Mouse (Mus musculus) layer of hippocampus, adult 11-12 months (tissue): Measurements from ENCODE around the gene Whrn.

ENCODE experiments used
- DNase-seq: peaks from one replicate; pipeline ENCODE4 v3.0.0; 2022; ENCODE audit warnings: low spot score

Whrn gene

DNA sequence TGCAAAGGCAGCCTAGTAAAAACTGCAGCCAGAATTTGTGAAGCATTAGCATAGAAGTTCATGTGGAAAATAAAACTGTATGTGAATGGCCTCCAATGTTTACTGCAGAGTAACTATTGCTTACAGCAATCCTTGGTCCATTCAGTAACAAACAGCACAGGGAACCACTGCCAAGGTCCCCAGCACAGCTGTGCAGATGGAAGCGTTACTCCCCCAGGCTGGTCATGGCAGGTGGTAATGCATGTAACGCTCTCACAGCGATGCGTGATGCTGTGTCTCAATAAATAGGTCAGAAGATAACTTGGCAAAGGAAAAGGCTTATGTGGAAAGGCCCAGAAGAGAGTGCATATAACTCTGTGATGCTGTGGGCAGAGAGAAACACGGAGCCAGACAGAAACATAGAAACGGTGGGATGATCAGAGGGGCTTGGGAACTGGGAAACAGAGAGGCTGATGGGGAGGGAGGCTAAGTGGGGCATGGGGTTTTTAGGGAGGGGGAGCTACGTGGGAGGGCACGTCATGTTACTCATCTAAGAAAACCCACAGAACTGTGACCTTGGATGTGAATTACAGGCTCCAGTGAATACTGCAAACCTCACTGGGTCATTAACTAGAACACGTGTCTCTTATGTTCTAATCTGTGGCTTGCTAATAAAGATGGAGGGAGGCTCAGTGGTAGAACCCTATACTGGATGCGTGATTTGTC is 51.3 kb downstream of the Whrn start:
- DNase-seq = no peak

DNA sequence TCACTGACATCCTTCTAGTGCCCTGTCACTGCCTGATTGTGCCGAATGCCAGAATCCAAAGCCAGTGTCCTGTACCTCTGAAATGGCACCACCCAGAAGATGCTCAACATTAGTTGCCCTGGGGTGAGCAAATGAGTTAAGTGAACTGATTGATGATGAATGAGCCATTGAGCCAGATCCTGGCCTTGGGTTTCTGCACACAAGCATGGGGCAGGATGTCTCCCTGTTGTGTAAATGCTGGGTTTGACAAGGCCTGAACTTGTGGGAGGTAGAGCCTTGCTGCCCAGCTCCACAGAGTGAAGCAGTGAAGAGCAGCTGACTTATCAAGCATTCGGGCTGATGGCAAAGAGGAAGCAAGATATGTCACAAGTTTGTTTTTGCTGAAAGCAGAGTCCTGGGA is 52.7 kb downstream of the Whrn start:
- DNase-seq = no peak

DNA sequence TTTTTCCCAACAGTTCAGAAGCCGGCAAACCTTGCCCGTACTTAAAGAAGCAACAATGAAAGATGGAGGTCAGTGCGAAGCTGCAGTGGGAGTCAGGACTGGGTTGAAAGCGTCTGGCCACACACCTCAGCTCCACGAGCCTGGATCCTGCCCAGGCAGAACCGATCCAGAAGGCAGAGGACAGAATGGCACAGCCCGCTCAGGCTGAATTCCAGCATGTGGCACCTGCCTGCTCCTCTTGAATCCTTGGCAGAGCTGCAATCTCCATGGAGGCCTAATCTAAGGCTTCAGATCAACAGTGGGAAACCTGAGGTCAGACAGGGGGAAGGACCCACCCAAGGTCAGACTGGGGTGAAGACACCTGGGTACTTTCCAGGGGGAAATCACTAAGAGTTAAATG is 54.2 kb downstream of the Whrn start:
- DNase-seq = no peak

DNA sequence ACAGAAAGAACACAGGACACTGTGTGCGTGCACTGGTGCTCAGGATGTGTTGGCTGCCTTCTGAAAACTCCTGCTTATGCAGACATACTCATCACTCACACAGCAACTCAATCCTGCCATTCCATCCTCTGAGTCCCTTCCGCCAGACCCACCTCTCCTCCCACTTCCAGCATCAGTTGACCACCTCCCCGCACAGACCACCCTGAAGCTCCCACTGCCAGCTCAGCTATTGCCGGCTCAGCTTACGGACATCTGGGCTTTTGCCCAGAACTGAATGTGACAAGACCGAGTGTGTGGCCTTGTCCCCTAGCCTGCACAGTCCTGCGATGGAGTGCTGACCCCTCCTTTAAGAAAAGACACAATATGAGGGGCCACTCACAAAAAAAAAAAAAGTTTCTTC is 55.5 kb downstream of the Whrn start:
- DNase-seq = no peak

DNA sequence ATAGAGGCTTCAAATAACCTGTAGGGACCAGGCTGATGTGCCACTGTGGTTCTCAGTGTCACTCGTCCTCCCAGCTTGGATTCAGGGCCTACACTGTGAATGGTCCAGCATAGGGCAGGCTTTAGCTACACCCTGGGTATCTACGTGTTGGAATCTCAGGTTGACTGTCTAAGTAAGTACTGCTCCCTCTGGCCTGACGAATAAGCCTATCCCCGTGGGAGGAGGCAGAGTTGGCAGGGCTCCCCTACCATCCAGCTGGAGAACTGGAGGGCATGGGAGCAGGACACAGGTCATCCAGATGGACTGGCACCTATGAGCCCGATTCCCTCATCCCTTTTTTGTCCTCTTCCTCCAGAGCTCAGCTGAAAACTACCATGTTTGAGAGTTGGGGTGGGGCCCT is 57.8 kb downstream of the Whrn start:
- no peak for DNase-seq

DNA sequence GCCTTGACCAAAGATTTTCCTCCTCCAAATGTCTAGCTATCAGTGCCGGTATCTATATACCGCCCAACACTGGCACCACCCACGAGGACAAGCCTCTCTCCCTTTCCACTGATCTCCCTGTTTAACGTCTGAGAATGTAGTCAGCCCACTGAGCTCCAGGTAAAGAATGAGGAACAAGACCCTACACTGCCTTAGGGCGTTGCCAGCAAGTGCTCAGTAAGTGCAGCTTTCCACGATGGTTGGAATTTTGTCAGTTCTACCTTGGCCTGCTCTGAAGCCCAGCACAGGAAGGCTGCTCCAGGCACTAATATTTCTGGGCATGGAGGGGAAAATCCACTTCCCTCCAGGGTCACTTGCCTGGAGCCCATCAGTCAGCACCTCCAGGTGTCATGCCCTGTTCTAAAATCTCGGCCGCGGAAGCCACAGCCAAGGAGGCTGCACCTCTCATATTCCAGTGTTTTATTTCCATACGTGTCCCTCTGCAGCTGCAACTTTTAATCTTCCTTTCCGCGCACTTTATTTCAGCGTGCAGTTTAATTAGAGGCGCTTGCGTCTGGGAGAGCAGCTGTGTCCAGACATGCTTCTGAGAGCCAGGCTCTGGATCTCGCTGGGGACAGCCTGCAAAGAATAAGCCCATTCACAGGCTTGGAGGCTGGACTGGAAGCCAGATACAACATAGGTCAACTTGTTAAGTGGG is 58.5 kb downstream of the Whrn start:
- no peak for DNase-seq

DNA sequence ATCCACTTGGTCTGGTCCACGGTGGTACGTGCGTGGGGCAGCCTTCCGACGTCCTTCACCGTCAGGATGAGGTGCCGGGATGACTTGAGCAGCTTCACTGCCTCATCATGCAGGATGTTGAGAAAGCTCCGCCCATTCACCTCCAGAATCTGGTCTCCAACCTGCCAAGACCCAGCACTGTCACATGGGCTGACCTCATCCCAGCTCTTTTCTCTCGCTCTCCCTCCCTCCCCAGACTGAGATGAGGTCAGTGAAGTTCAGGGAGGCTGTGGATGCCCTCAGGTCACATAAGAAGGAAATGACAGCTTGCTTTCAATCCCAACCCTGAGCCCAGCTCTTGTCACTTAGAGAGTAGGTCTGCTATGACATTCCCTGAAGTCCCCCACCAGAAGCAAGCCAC is 60.4 kb downstream of the Whrn start:
- no peak for DNase-seq

DNA sequence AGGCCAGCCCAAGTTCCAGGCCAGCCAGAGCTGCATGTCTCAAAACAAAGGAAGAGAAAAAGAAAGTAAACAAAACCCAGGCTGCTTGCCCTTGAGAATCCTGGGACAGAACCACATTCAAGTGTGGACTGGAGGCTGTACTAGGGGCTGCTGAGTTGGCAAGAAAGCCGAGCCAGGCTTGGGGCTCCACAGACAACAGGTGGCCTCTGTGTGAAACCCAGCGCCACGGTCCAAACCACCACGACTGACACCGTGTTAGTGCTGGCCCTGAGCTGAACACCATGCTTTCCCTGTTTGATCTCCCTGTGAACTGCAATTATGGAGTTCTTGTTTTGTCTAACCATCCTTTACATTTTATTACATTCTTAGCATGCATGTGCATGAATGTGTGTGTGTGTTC is 64.7 kb downstream of the Whrn start:
- no peak for DNase-seq

DNA sequence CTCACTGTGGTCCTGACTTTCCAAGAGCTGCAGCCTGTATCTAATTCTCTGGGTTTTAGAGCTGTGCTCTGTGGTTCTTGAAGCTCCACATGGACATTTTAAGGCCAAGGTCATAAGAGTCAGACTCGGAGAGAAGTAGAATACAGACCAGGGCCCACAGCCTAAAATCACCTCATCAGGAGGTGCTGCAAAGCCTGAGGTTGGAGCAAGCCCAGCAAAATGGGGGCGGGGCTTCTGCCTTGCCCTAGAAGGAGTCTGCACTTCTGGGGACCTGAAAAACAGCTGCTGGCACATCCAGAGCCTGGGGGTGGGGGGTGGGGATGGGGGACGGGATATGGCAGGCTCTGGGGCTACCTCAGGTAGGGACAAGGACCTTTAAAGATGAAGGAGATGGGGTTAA is 65.4 kb downstream of the Whrn start:
- no peak for DNase-seq

DNA sequence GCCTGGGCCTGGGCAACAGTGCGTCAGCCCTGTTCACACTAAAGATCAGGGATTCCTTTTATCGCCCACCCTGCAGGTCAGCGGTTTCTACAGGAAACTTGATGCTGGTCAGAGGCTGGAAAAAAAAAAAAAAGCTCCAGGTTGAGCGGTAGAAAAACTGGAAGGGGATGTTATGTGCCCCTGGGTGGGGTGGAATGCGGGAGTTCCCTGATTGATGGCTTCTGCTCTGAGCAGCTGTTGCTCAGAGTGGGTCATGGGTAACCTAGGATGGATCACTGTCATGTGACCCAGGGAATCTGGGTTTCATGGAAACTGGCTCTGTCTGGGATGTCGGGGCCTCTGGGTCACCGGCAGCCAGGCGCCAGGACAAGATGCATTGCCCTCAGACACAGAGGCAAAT is 69.5 kb downstream of the Whrn start:
- no peak for DNase-seq

DNA sequence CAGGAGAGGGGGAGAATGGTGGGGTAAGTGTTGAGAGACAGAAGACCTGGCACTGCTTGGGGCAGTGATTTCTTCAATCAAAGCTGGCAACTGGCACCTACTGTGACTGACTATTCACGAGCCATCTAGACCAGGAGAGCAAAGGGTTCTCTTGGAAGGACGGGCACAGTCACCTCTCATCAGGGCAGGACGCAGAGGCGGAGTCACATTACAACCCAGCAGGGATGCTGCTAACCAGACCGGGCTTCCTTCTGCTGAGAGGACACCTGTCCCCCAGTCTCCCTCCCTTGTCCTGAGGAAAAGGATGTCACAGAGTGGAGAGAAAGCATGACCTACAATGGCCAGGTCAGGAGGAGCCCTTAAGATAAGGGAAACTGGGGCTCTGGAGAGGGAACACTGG is 72.0 kb downstream of the Whrn start:
- DNase-seq = no peak

DNA sequence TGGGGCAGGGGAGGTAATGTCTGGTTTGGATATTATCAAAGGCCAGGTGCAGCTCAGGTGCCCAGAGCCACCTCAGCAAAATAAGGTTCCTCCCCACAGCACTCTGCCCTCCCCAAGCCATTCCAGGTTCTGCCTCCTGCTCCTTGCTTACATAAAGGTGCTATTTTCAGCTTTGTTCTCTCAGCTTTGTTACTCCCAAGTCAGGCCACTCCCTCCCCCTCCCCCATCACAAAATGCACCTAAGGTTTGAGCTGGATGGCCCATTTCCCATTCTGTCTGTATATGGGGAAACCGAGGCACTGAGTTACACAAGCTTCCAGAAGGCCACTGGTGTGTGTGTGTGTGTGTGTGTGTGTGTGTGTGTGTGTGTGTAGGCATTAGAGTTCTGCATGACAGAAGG is 72.6 kb downstream of the Whrn start:
- DNase-seq = no peak

DNA sequence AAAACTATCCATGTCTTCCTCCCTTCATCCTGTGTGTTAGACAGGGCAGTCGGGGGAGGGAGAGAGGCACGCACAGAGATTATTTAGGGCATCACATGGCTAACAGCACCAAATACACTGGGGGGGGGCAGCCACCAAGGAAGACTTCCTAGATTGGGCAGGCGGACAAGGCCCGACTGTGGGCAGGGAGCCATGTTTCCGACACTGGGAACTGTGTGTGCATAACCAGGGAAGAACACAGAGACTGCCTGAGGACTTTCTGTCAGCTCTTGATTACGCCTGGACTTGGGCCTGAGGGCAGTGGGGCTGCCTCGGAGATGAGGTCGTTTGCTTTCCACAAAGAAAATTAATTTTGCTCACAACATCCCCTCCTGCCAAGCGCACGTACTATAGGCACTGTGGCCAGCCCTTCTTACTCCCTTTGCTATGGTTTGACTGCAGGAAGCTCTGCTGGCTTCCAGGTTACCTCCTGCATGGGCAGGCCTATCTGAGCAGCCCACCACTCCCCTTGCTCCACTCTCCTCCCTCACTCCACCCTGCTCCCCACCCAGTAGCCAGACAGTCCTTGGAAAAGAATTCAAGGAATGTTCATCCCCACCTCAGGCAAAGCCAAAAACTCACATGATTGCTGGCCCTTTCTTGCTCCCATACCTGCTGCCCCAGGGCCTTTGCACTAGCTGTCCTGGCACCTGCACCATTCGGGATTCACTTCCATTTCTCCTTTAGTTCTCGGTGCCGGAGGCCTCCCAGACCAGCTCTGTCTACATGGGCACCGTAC is 75.5 kb downstream of the Whrn start:
- DNase-seq = no peak

DNA sequence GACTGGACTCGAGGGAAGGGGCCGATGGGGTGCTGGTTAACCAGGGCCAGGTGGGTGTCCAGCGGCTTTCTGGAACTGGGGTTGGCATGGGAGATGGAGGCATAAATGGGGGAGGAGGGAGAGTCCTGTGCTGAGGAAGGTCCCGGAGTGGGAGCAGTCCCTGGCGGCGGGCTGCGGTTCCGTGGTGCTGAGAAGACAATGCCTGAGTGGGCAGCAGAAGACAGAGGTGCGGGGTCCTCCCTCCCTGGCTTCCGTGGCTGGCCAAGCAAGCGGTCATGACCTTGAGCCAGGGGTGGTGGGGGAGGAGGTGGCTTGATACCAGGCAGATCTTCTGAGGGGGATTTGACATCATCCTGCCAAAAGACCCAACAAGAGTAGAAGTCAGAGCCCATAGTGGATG is 77.5 kb downstream of the Whrn start:
- DNase-seq = no peak

DNA sequence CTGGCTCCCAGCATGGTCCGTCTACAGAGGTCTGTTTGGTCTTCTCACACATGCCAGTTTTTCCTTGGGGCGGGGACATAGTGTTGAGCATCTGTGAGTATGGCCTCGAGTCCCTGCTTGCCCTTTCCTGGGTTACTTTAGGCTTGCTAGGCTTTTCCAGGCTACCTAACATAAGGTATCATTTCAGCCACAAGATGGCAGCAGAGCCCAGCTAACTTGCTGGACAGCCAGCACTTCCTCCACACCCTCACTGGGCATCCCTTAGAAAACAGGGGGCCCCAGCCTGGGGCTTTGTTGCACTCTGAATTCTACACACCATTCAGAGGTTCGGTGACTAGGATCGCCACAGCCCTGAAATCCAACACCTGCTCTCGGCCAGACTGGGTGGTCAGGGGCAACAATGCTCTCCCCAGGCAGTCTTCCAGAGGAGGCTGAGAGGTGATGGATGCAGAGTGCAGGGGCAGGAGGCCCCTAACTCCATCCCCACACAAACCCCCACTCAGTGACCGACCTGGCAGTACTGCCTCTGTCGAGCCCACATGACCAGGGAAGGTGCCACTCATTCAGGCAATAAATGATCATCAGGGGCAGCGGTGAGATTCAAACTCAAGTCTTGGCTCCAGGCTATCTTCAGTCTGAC is 78.4 kb downstream of the Whrn start:
- peak; percentile 87 for DNase-seq

DNA sequence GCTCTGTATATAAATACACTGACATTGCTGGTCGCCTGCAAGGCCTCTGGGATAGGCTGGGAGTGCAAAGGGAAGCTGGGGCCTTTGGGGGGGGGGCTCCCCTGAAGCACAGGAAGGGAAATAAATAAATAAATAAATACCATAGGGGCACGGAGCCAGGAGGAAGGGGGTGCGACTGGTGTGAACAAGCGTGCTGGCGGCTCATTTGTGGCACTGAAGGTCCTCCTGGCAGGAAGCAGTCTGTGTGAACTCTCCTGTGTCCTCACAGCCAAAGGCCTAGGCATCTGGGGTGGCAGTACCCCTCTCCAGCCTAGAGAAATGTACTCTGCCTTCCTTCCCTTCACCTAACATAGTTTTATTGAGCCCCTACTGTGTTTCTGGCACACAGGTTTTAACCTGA is 80.8 kb downstream of the Whrn start:
- no peak for DNase-seq

DNA sequence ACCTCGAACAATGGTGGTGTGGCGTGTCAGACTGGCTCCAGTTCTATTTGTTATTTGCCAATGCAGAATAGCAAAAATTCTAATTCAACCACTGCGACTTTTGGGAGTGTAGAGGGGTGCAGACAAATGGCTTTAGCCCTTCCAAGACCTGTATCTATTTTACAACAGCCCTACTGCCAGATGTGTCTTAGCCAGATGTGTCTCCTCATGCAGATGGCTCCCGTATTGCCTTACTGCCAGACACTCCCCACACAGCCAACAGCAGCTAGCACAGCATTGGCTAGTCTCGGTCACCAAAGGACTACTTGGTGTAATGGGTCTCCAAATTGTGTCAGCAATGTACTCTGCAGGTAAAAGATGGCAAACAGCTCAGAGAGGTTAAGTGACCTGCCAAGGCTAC is 84.6 kb downstream of the Whrn start:
- no peak for DNase-seq

DNA sequence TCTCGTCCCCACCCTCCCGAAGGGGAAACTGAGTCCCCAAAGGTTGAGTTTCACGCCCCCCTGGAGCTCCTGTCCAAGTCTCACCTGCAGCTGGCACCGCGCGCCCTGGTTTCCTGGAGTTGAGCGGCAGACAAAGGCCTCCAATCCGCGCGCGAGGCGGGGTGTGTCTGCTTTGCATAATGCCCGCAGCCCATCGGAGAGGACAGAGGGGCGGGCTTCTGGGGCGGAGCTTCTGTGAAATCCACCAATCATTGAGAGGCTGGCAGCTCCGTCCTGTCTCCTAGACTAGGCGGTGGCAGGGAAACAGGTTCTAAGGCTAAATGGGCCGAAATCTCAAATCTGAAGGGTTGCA is 85.2 kb downstream of the Whrn start:
- DNase-seq = peak; percentile 92

DNA sequence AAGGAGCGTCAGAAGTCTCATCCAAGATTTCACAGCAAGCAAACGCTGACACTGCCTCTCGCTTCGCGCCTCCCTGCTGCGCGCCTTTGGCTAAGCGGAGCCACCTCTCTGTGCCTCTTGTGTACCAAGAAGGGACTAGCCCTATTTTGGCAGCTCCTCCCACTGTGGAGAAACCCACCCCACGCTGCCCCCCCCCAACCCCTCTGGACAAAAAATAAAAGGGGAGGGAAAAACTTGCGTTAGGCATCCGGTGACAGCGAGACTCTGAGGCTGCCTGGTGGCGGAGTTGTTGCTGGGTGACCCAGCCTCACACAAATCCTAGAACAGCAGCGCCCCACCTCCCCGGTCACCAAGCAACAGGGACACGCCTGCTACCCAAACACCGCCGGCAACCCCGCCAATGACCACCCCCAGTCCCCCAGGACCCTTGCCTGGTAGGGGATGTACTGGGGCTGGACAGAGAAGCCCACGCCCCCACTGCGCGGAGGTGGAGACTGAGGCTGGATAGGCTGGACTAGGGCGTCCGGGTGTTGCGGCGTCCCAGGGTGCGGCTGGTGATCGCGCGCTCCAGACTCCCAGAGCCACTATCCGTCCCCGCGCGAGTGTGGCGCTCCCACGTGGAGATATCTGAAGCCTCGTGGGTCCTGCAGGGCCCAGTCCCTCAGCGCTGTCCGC is 85.7 kb downstream of the Whrn start:
- peak; percentile 41 for DNase-seq

DNA sequence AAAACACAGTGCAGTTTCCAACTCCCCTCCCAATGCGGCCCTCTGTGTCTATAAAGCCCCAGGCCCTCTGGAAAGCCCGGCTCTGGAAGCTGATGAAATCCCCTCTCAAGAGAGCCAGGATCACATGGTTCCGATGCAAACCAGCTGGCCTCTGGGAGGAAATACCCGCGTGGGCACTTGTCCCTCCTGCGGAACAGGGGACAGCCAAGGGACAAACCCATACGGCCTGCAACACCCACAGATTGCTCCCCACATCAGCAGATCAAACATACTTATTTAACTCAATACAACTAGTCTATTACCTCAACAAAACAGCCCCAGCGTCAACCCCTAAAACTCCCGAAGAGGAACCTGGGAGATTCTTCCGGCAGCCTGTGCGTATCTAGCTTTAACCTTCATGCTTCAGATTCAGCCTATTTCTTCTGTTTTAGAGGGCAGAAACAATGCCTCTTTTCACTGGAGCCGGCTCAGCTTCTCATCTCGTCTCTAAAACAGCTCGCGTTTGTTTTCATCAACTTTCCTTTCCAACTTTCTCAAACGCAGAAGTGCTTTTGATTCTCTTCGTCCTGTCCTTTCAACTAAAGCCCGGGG is 86.4 kb downstream of the Whrn start:
- DNase-seq = no peak

DNA sequence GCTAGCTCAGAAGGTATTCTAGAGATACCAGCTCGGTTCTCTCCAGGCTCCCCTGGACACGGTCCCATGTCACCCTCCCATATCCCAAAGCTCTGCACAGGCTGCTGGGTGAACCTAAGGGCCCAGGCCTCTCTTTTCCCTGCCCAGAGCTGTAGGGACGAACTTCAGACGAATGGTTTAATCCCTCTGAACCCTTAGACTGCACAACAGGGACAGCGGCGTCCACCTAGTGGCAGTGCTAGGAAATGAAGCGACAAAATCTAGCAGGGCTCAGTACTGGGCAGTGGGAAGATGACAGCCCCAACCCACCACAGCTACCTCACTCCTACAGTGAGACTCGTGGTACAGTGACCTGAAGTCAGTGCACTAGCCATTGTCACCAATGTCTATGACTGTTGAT is 87.1 kb downstream of the Whrn start:
- peak; percentile 67 for DNase-seq

DNA sequence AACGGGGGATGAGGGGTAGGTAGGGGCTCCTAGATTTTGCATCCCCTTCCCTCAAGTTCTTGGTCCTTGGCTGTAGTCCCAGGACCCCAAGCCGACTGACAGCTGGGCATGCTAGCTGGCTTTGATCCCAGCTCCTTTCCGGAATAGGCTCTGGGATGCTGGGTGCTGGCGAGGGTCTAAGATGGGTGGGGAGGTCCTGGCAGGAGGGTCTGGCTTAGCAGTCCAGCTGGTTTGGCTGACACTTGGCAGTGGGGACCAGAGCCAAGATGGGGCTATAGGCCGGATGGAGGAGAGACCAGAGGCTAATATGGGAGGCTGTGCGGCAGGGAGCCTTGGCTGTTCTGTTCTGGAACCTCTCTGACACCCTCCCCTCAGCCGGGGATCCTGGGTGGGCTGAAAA is 87.5 kb downstream of the Whrn start:
- DNase-seq = no peak
